Mouse (Mus musculus): ENCODE data around the gene Gm3248.
A peak's percentile ranks its signal among the peaks of the same experiment; 100 is the strongest.
"Not testable (repeated sequence)": the region's sequence is repeated elsewhere in the genome, so short reads cannot be mapped to it uniquely, and the experiment has no call there.

Gene Gm3248

GRCm38 (mm10) chr14:5961635-5962034 lies at the start of gene Gm3248:
Gene Gm3248, minus strand, starts transcription at chr14:5961745.
- DNase-seq, result not testable (repeated sequence)

GRCm38 (mm10) chr14:5987136-5987535 lies 25.6 kb upstream of the Gm3248 start:
- DNase-seq, result peak; percentile 5

DNA sequence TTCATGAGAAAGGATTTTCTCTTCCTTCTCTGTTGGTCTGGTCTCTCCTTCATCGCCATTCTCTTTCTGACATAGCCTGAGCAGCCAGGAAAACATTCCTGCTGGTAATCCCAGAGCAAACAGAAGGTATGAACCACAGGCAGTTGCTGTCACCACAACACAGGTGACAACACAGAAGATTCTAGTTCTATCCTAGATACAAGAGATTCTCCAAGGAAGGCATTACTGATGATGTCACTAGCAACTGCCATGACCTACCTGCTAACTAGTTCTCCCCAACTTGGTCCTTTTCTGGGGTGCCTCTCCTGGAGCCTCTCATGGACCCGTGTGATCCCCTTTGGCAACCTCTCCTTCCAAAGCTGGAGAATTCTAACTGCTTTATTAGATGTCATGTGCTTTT lies 17.5 kb upstream of the Gm3248 start, which contains the start of gene Gm3453:
Gm3453 (minus strand) TSS at position 101 of the 400 bp plus-strand sequence.
- not testable (repeated sequence) for DNase-seq

DNA sequence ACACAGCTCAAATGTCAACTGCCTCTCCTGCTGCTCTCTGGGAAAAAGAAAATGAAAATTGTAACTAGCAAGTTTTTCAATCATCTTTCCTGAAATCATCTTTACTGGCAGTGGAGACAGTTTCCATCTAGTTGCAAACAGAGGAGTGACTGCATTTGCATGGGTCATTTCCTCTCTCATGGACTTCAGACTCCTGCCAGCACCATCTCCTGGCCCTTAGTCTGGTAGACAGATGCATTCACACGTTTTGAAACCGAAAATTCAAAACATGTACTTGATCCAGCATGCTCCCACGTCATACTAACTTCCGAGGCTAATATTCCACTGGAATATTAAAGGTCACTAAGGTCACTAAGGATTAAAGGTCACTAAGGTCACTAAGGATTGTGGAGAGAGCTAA lies 896 bp upstream of the Gm3248 start:
- peak; percentile 20 for DNase-seq

GRCm38 (mm10) chr14:5961102-5961501 lies 443 bp downstream of the Gm3248 start:
- peak; percentile 3 for DNase-seq

- peak; percentile 4 for DNase-seq
These were observed 1.1 kb downstream of the Gm3248 start for GRCm38 (mm10) chr14:5960479-5960878.

GRCm38 (mm10) chr14:5923276-5923675 lies 38.3 kb downstream of the Gm3248 start:
- DNase-seq, result not testable (repeated sequence)

DNA sequence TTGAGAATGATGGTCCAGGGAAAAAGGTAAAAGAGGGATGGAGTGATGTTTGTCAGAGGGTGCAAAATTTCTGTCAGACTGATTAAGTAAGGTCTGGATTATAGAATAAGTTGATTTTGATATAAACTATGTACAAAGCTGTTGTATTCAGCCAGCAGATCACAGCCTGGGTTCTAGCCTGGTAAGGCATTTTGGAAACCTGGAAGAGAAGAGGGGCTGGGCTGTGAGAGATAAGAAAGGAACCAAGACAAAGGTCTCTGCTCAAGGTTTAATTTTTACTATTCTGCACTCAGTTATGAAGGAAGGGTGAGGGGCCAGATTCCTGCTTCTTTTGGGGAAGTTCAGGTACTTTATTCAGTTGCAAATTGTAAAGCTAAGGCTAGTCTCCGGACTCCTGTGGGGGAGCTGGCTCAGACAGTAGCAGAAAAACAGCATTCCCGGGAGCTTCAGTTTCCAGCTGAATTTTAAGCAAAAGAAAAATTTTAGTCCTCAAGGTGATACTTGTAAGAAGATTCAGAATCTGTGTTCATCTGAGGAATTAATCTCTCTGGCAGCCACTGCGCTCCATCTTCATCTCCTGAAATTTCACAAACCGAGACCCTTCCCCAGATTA lies 43.1 kb downstream of the Gm3248 start:
- not testable (repeated sequence) for DNase-seq

DNA sequence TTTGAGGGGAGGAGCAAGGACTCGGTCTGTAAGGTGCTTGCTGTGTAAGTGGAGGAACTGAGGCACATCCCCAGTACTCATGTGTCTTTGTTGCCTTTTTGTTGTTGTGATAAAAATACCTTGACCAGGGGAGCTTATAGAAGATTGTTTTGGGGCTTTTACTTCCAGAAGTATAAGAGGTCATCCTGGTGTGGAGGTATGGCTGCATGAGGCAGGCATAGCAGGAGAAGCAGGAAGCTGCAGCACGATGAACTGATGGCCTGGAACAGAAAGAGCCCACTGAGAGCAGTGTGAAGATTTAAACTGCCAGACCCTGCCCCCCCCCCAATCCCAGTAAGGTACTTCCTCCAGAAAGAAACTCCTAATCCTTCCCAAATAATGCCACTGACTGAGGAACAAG lies 47.8 kb downstream of the Gm3248 start:
- DNase-seq, result not testable (repeated sequence)

All from kidney, adult 11 months (tissue).